Mouse (Mus musculus) limb, embryonic 10.5 days (tissue): ENCODE results near the gene Shb. TPM values are rescaled to one million over a fixed set of nuclear protein-coding genes. Genes with fewer than 3 reads are reported as not detected.

Source experiments
- DNase-seq: peaks from one replicate; pipeline ENCODE4 v3.0.0-alpha.2; 2017; ENCODE audit warnings: low spot score
- H3K27ac ChIP-seq: fragments of 300-500 bp; sonication (generic); 2 replicates; pipeline ENCODE4 v1.5.1; 2016; ENCODE audit warnings: mild to moderate bottlenecking
- H3K27me3 ChIP-seq: fragments of 300-500 bp; sonication (generic); 2 replicates; pipeline ENCODE4 v1.6.1; 2016; ENCODE audit warnings: low read depth, mild to moderate bottlenecking; ENCODE audit not compliant: poor library complexity, severe bottlenecking
- H3K36me3 ChIP-seq: fragments of 300-500 bp; sonication (generic); 2 replicates; pipeline ENCODE4 v1.6.1; 2016; ENCODE audit warnings: mild to moderate bottlenecking, moderate library complexity
- H3K4me1 ChIP-seq: fragments of 300-500 bp; sonication (generic); 2 replicates; pipeline ENCODE4 v1.6.1; 2016
- H3K4me3 ChIP-seq: fragments of 300-500 bp; sonication (generic); 2 replicates; pipeline ENCODE4 v1.5.1; 2016; ENCODE audit warnings: mild to moderate bottlenecking, moderate library complexity
- H3K9me3 ChIP-seq: fragments of 300-500 bp; sonication (generic); replicated peaks from 2 replicates; pipeline ENCODE4 v1.6.1; 2016; ENCODE audit warnings: mild to moderate bottlenecking
- WGBS: fragments of 180-500 bp; shearing (Covaris S2); methylation state at CpG from one replicate; pipeline ENCODE4 v1.1.7; 2016; 5-methylcytosine and 5-hydroxymethylcytosine counted together
- polyA plus RNA-seq: library from polyadenylated mRNA; unstranded; fragments of >200 nt; fragmentation: Nextera tagmentation; extraction: Ambion mirVana; gene quantifications from 2 replicates; pipeline ENCODE4 v1.2.1, GENCODE M21; 2016

Shb gene
- polyA plus RNA-seq, 1 experiment from 2014 or later: 4.3 TPM

DNA sequence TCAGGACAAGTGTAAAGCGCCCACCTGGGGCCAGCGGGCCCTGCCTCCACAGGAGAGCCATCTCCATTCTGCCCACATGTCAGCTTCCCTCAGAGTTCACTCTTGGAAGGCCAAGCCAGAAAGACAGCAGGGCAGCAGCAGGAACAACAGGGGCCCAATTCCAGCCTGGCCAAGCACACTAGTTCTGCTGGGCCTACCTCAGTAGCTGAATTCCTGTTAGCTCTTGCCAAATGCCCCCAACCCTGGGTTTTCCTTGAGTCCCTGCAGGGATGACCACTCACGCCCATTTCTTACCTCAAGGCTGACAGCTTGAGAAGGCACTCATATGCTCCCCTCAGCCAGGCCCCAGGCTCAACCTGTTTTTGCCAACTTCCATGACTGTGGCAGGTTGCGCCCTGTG lies 22.9 kb downstream of the Shb start:
- peak overlapping the region; percentile 74 for H3K27ac ChIP-seq
- 87% methylated on average over 4 of the region's 4 CpGs for WGBS
- H3K4me3 ChIP-seq: no peak overlapping the region
- no peaks in the 10 kb centered on the region for H3K9me3 ChIP-seq
- H3K27me3 ChIP-seq: no peaks in the 10 kb centered on the region
- no peaks in the 10 kb centered on the region for H3K36me3 ChIP-seq
- peaks cover 91% of the 10 kb centered on the region for H3K4me1 ChIP-seq
- no peak for DNase-seq

DNA sequence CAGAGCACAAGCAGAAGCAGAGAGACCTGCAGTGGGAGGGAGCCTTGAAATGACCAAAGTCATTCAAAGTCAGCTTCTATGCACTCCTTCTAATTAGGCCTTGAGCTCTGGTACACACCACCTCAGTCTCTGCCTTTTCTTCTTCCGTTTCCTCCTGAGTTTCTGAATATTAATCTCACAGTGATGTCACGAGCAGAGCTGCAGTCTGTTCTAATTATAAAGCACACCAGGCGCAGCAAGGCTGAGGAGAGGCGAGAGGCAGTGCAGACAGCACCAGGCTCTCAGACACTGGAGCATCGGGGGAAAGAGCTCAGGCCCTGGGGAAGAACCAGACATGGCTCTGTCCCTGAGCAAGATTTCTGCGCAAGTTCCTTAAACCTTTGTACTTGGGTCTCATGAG lies 23.8 kb downstream of the Shb start:
- Histone ChIP-seq H3K36me3 (no peaks in the 10 kb centered on the region), H3K27ac (peak overlapping the region; percentile 74), H3K4me1 (peaks cover 91% of the 10 kb centered on the region), H3K4me3 (no peak overlapping the region), H3K9me3 (no peaks in the 10 kb centered on the region), H3K27me3 (no peaks in the 10 kb centered on the region)
- whole genome bisulfite sequencing: 35% methylated on average over 6 of the region's 6 CpGs
- DNase-seq: no peak

DNA sequence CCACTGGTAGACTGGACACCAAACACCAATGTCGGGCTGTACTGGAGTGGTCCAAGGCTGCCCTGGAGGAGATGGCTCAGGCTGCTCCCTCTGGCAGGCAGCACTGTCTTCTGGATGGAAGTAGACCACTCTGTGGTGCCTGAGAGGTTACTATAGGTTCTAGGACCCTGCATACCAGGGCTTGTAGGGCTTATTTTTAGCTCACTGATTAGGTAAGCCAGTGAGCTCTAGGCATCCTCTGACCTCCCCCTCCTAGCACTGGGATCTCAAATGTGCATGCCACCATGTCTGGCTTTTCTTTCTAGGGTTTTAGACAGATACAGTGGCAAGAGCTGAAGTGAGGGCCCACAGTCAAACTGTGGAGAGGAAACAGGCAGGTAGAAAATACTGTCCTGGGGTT lies 24.8 kb downstream of the Shb start:
- H3K9me3 ChIP-seq: no peaks in the 10 kb centered on the region
- 38% methylated on average over 1 of the region's 1 CpGs for WGBS
- no peak overlapping the region for H3K4me3 ChIP-seq
- no peak for DNase-seq
- peak overlapping the region; percentile 74 for H3K27ac ChIP-seq
- no peaks in the 10 kb centered on the region for H3K36me3 ChIP-seq
- peaks cover 91% of the 10 kb centered on the region for H3K4me1 ChIP-seq
- H3K27me3 ChIP-seq: no peaks in the 10 kb centered on the region

DNA sequence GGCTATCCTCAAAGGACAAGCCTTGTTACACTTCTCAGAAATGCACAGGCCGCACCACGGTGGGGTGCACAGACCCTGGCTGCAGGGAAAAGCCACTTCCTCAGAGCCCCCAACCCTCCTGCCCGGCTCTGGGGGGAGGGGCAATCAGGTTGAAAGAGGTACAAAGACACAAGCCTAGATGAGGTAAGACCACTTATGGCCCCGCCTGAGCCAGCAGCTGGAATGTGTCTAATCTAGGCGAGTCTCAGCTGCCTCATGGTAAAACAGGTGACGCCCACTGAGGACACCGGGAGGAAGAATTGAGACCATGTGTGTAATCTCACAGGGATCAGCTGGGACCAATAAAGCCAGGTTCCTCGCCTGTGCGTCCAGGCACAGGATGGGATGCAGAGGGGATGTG lies 25.2 kb downstream of the Shb start:
- H3K27me3 ChIP-seq: no peaks in the 10 kb centered on the region
- H3K4me1 ChIP-seq: peaks cover 93% of the 10 kb centered on the region
- DNase-seq: peak; percentile 65
- H3K9me3 ChIP-seq: no peaks in the 10 kb centered on the region
- H3K4me3 ChIP-seq: peak overlapping the region; percentile 13; the same call in 1 of the 2 replicates
- H3K27ac ChIP-seq: peak overlapping the region; percentile 74
- WGBS: 21% methylated on average over 9 of the region's 9 CpGs
- H3K36me3 ChIP-seq: no peaks in the 10 kb centered on the region

DNA sequence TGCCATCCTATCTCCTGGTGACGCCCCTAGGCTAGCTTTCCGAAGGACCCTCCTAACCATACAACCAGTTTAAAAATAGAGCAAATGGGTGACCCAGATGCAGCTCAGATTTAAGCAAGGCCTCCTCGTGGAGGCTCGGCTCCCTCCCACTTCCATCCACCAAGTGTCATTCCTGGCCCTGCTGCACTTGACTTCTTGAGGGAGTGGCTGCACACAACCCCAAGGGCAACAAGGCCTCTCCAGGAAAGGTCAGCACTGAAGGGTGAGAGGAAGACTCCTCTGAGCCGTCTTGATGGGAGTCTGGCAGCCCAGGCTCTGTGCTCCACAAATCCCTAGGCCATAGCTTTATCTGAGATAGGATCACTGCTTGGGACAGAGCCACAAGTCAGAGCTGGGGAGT lies 25.7 kb downstream of the Shb start:
- no peak for DNase-seq
- Histone ChIP-seq H3K9me3 (no peaks in the 10 kb centered on the region), H3K36me3 (no peaks in the 10 kb centered on the region), H3K27me3 (no peaks in the 10 kb centered on the region), H3K4me1 (peaks cover 94% of the 10 kb centered on the region), H3K4me3 (peak overlapping the region; percentile 13; the same call in 1 of the 2 replicates), H3K27ac (peak overlapping the region; percentile 74)
- 51% methylated on average over 5 of the region's 5 CpGs for WGBS

DNA sequence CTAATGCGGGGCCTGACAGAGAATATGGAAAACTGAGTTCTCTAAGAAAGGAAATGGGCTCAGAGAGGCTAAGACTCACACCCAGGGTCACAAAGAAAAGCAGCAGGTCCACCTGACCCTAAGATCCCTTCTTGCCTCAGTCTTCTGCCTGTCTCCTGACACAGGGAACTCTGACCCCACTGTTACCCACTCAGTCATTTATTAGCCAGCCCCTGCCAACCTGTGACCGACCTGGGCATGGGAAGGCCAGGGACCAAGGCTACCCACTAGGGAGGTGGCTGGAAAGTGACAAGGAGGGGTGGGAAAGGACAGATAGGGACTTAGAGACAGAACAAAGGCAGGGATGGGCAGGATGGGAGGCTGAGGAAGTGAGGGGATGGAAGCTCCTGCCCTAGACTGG lies 26.6 kb downstream of the Shb start:
- Histone ChIP-seq H3K4me3 (no peak overlapping the region), H3K9me3 (no peaks in the 10 kb centered on the region), H3K27ac (peak overlapping the region; percentile 74), H3K36me3 (no peaks in the 10 kb centered on the region), H3K4me1 (peaks cover 94% of the 10 kb centered on the region), H3K27me3 (0 out of 2 replicates have a peak, but pooled peaks cover 6% of the 10 kb centered on the region)
- DNase-seq: no peak
- WGBS: 88% methylated on average over 2 of the region's 2 CpGs

DNA sequence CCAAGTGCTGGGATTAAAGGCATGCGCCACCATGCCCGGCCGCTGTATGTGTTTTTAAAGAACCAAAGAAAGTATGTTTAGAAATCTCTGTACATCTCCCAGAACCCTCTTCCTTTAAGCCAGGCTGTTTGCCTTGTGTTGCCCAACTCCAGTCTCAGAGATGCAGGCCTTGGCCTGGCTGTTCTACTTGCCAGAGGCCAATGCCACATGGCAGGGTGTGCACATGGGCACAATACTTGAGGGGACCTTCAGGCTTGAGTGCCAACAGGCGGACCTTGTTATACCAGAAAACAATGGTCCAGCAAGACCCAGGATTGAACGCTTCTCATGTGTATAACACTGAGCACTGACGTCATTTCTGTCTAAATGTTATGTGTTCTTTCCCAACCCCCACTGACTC lies 27.1 kb downstream of the Shb start:
- Histone ChIP-seq H3K27ac (no peak overlapping the region; the same call in 1 of the 2 replicates), H3K36me3 (no peaks in the 10 kb centered on the region), H3K4me1 (peaks cover 95% of the 10 kb centered on the region), H3K9me3 (no peaks in the 10 kb centered on the region), H3K4me3 (no peak overlapping the region), H3K27me3 (0 out of 2 replicates have a peak, but pooled peaks cover 11% of the 10 kb centered on the region)
- DNase-seq: no peak
- 97% methylated on average over 6 of the region's 6 CpGs for WGBS

DNA sequence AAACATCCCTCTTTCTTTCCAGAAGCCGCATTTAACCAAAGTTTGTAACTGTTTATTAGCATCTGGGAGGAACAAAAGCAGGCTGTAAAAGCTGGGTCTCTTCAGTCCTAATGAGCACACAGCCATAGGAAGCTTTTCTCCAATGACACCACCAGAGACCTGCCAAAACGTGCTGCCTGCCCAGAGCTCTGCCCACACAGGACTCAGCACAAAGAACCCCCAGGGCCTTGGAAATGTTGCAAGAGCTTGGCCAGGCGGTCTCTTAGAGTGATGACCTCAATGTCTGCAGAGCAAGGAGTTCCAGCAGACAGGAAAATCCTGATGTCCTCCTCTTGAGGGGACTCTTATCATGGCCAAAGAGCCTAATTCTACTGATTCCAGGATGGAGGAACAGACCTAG lies 28.5 kb downstream of the Shb start:
- Histone ChIP-seq H3K36me3 (no peaks in the 10 kb centered on the region), H3K27ac (peak overlapping the region; percentile 50), H3K9me3 (no peaks in the 10 kb centered on the region), H3K27me3 (0 out of 2 replicates have a peak, but pooled peaks cover 14% of the 10 kb centered on the region), H3K4me1 (peaks cover 95% of the 10 kb centered on the region), H3K4me3 (no peak overlapping the region)
- DNase-seq: no peak
- WGBS: 43% methylated on average over 3 of the region's 3 CpGs

DNA sequence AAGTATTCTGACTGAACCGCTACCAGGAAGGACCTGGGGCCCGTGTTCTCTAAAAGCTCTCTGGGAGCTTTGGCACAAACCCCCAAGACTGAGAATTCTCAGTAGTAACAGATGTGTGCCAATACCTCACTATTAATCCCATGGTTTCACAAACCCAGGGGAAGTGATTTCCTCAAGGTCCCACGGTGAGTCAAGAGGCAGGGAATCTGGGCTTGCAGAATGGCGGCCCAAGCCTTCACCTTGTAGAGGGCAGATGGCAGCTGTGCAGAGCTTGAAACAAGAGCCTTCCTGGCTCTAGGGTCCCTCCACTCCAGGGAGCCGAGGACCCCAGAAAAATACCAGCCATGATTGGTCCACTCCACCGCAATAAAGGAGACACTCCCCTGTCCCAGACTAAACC lies 28.9 kb downstream of the Shb start:
- H3K9me3 ChIP-seq: no peaks in the 10 kb centered on the region
- WGBS: 80% methylated on average over 6 of the region's 6 CpGs
- DNase-seq: no peak
- H3K4me3 ChIP-seq: no peak overlapping the region
- peak overlapping the region; percentile 50; the same call in 1 of the 2 replicates for H3K27ac ChIP-seq
- peaks cover 95% of the 10 kb centered on the region for H3K4me1 ChIP-seq
- no peaks in the 10 kb centered on the region for H3K36me3 ChIP-seq
- 0 out of 2 replicates have a peak, but pooled peaks cover 14% of the 10 kb centered on the region for H3K27me3 ChIP-seq

DNA sequence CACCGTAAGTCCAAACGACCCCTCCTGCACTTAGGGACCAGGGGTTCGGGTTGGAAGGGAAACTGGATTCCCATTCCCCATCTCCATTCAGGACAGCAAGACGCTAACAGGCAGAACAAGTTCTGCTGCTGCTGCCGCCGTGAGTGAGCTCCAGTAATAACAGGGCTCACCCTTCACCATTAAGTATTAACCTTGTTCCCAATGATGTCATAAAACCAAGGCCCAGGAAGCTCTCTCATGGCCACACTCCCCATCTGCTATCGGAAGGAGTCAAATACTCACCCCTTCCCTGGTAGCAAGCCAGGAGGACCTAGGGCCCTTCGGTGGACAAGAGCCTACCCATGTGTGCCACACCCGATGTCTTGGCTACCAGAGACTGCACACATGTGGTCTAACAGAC lies 30.3 kb downstream of the Shb start:
- Histone ChIP-seq H3K4me1 (peaks cover 95% of the 10 kb centered on the region), H3K27me3 (0 out of 2 replicates have a peak, but pooled peaks cover 14% of the 10 kb centered on the region), H3K4me3 (no peak overlapping the region), H3K36me3 (no peaks in the 10 kb centered on the region), H3K27ac (0 out of 2 replicates have a peak overlapping the region, but pooled peaks have one; percentile 46), H3K9me3 (no peaks in the 10 kb centered on the region)
- WGBS: 81% methylated on average over 9 of the region's 9 CpGs
- no peak for DNase-seq

DNA sequence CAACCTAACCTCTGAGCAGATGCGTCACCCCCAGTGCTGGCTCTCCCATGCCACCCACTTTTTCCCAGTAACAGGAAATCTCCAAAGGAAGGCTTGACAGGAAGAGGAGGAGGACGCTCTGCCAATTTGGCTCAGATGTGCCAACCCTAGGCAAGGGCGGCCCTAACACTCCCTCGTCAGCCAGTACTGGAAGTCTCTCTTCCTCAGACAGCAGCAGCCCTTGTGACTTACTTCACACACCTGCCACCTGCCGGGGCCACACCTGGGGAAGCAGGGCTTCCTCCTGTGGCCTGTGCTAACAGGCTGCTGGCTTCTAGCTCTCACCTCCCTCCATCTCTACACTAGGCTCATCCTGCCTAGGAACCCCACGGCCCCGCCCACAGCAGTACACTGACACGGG lies 31.9 kb downstream of the Shb start:
- no peak overlapping the region for H3K27ac ChIP-seq
- no peaks in the 10 kb centered on the region for H3K36me3 ChIP-seq
- 64% methylated on average over 8 of the region's 8 CpGs for WGBS

DNA sequence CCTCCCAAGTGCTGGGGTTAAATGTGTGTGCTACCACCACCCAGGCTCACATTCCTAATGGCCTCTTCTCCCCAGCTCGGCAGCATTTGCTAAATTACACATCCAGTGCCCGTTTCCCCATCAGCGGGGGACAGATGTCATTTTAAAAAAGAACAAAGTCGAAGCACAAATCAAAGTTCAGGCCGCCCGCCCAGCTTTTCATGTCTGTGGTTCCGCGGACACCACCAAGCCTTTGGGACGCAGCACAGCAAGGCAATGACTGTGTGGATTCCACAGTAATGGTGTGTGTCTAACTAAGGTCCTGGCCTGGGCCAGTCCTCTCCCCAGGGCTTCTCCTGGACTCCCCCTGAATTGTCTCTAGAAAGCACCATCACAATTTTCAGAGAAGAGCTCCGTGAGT lies 32.7 kb downstream of the Shb start:
- H3K36me3 ChIP-seq: no peaks in the 10 kb centered on the region
- H3K4me1 ChIP-seq: peaks cover 98% of the 10 kb centered on the region
- H3K9me3 ChIP-seq: no peaks in the 10 kb centered on the region
- 17% methylated on average over 10 of the region's 10 CpGs for WGBS
- 0 out of 2 replicates have a peak, but pooled peaks cover 14% of the 10 kb centered on the region for H3K27me3 ChIP-seq
- H3K4me3 ChIP-seq: no peak overlapping the region; the same call in 1 of the 2 replicates
- 0 out of 2 replicates have a peak overlapping the region, but pooled peaks have one; percentile 47 for H3K27ac ChIP-seq
- DNase-seq: no peak

More for the DNA sequence above, 31.9 kb downstream of the Shb start:
- no peak for DNase-seq
- Histone ChIP-seq H3K4me3 (no peak overlapping the region), H3K9me3 (no peaks in the 10 kb centered on the region), H3K4me1 (peaks cover 95% of the 10 kb centered on the region), H3K27me3 (0 out of 2 replicates have a peak, but pooled peaks cover 14% of the 10 kb centered on the region)

DNA sequence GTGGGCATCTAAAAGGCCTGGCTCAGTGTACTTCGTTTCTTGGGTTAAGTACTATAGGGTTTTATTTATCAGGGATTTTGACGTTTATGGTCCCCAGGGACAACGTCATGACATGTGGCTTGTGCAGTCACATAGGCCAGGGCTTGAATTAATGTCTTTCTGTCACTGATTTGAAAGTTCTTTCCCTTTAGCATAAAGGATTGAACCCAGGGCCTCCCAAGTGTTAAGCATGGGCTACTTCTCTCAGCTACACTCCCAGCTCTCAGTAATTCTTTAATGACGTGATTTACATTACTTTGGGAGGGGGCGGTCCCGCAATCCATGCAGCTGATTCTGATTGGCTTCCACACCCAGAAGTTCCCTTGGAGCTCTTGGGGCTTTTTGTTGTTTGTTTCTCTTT lies 33.2 kb downstream of the Shb start:
- H3K27me3 ChIP-seq: 0 out of 2 replicates have a peak, but pooled peaks cover 14% of the 10 kb centered on the region
- peaks cover 98% of the 10 kb centered on the region for H3K4me1 ChIP-seq
- no peaks in the 10 kb centered on the region for H3K9me3 ChIP-seq
- peak overlapping the region; percentile 47; the same call in 1 of the 2 replicates for H3K27ac ChIP-seq
- no peak for DNase-seq
- 9% methylated on average over 6 of the region's 6 CpGs for WGBS
- no peaks in the 10 kb centered on the region for H3K36me3 ChIP-seq
- H3K4me3 ChIP-seq: no peak overlapping the region

DNA sequence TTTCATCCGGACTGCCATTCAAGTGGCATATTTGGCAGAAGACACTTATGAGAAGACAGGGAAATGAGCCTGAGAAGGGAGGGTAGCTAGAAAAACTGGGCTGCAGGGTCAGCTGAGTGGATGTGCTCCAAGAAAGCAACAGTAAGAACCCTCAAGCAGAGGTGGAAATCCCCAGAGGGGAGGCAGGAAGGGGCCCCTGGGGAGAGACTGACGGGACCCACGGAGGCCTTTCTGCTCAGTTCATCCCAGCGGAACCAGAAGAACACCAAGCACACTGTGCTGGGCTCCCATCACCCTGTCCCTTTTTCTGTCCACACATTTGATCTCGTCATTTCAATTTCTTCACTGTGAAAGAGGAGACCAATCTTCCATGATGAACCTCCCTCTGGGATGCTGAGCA lies 33.9 kb downstream of the Shb start:
- Histone ChIP-seq H3K27ac (peak overlapping the region; percentile 47), H3K27me3 (0 out of 2 replicates have a peak, but pooled peaks cover 14% of the 10 kb centered on the region), H3K4me1 (peaks cover 98% of the 10 kb centered on the region), H3K9me3 (no peaks in the 10 kb centered on the region), H3K4me3 (no peak overlapping the region), H3K36me3 (no peaks in the 10 kb centered on the region)
- no peak for DNase-seq
- 56% methylated on average over 5 of the region's 5 CpGs for WGBS
